Mouse (Mus musculus): ENCODE results near the gene Nxph4.

DNA sequence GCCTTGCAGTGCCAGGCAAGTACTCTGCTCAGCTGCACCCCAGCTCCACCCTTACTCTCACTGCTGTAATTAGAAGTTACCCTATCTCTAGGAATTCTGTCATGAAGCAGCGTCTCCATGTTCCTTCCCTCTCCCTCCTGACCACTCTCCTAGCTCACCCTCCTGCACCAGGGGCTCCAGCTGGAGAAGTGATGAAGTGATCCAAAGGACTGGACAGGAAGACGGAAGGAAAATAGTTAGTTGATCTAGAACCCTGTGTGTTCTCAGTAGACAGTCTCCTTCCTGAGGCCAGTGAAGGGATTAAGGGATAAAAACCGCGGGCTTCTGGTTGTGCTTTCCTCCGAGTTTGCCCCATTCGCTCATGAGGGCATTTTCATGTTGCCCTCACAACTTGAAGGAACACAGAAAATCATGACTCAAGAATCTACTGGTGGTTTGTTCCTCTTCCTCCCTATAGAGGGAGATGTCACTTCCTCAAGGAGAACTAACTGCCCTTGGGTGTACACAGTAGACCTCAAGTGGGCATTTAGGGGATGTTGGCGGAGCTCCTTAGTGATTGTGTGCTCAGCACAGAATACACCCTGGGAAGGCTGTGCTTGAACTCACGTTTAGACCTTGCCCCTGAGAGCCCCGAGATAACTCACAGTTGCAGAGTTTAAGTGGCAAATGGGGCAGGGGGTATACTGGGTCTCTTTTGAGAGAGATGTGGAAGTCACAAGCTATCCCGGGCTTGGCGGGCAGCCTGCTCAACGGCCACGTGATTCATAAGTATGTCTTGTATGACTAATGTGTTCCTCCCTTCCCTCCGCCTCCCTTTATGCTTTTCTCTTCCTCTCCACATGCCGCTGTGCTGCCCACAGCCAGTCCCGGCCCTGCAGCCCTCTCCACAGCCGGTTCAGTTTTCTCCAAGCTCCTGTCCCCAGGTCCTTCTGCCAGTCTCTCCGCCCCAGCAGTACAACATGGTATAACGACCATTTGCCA, 53.2 kb downstream of the Nxph4 start:
- TF ChIP-seq CTCF (IDR thresholded peaks at IDR 0.05; ENCODE audit: low read depth), result 0 out of 2 replicates have a peak, but pooled peaks have one; percentile 5
- no peak for TF ChIP-seq EP300 (IDR thresholded peaks at IDR 0.05; ENCODE audit: low read depth)
